Mouse (Mus musculus): Measurements from ENCODE around the gene Dscam. TPM values are rescaled to one million over a fixed set of nuclear protein-coding genes. Genes with fewer than 3 reads are reported as not detected.

Gene Dscam
- polyA plus RNA-seq, 1 experiment: under 0.01 TPM

DNA sequence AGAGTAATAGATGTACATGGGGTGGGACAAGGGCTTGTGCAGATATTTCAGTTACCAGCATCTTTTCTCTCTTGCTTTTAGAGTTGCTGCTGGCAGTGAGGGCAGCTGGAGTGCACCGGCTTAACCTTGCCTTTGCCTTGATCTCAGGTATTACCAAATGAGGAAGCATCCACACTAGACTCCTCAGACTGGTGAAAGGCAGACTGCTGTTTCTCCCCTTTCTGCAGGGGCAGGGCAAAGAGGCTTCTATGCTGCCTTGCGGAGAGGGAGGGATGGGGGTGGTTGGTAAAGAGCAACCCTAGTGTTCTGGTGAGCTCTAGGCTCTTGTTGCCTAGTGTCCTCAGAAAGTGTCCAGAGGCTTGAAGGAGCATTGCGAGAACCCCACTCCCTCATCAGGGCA is 412.2 kb downstream of the Dscam start:
- Histone ChIP-seq H3K36me3 (ENCODE audit: control insufficient read depth, insufficient read depth) (no peaks in the 10 kb centered on the region), H3K4me3 (no peak overlapping the region), H3ac (ENCODE audit: control insufficient read depth, insufficient read length) (no peak overlapping the region), H3K79me2 (ENCODE audit: control insufficient read depth, insufficient read depth) (no peaks in the 10 kb centered on the region), H3K27me3 (ENCODE audit: control insufficient read depth, insufficient read depth, insufficient read length) (no peaks in the 10 kb centered on the region), H3K4me2 (ENCODE audit: low read depth) (no peak overlapping the region)
- TF ChIP-seq POLR2AphosphoS2 (IDR thresholded peaks at IDR 0.05; ENCODE audit: insufficient read length, low read depth): no peak
- no peak for TF ChIP-seq CEBPB (IDR thresholded peaks at IDR 0.05; ENCODE audit: insufficient read depth, poor library complexity, severe bottlenecking)
- TF ChIP-seq TCF3 (IDR thresholded peaks at IDR 0.05; ENCODE audit: insufficient read length, low read depth): no peak
- no peak for TF ChIP-seq MYOG (IDR thresholded peaks at IDR 0.05; ENCODE audit: control insufficient read depth in 1 of 3, insufficient read depth in 1 of 3, insufficient read length in 2 of 3, low read depth in 2 of 3)
- no peak for TF ChIP-seq TCF12 (IDR thresholded peaks at IDR 0.05; ENCODE audit: insufficient read depth, poor library complexity, severe bottlenecking)
- TF ChIP-seq MAX (IDR thresholded peaks at IDR 0.05; ENCODE audit: low read depth): no peak
- TF ChIP-seq USF1 (IDR thresholded peaks at IDR 0.05; ENCODE audit: low read depth): no peak

DNA sequence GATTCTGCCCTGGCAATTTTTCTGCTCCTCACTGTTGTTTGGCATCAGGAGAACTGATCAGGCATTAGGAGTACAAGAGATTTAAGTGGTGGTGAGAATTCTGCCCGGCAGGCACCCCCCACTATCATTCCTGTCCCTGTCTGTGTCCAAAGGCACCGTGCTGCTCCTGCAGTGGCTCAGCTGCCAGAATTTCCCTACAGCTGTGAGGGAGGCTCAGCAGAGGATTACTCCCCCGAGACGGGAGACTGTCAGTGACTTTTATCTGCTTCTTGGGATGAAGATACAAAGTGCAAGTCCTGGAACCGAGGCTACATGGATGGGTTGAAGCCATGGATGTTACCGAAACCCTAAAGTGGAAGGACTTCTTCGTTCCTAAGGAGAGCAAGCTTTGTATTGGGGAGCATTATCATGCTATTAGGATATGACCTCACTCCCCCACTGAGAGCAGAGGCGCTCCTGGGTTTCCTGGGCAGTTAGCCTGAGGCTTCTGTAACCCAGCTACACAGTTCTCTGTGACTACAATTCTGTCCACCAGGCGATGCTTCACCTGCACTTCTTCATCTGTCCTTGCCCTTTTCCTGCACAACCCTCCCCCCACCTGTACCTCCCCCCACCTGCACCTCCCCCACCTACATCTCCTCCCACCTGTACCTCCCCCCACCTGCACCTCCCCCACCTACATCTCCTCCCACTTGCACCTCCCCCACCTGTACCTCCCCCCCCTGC is 412.8 kb downstream of the Dscam start:
- TF ChIP-seq REST (IDR thresholded peaks at IDR 0.05; ENCODE audit: insufficient read depth, insufficient read length) (no peak), MYOG (IDR thresholded peaks at IDR 0.05; ENCODE audit: control insufficient read depth in 1 of 3, insufficient read depth in 1 of 3, insufficient read length in 2 of 3, low read depth in 2 of 3) (no peak), POLR2A (IDR thresholded peaks at IDR 0.05; ENCODE audit: insufficient read length, low read depth) (no peak), POLR2AphosphoS2 (IDR thresholded peaks at IDR 0.05; ENCODE audit: insufficient read length, low read depth) (no peak), E2F4 (IDR thresholded peaks at IDR 0.05; ENCODE audit: insufficient read depth) (no peak), SRF (IDR thresholded peaks at IDR 0.05; ENCODE audit: control insufficient read depth, insufficient read length, low read depth) (no peak), USF1 (IDR thresholded peaks at IDR 0.05; ENCODE audit: low read depth) (no peak), TCF3 (IDR thresholded peaks at IDR 0.05; ENCODE audit: insufficient read length, low read depth) (no peak)
- no peaks in the 10 kb centered on the region for H3K36me3 ChIP-seq (ENCODE audit: control insufficient read depth, insufficient read depth)
- no peak overlapping the region for H3ac ChIP-seq (ENCODE audit: control insufficient read depth, insufficient read length)
- no peak overlapping the region for H3K4me3 ChIP-seq
- H3K27me3 ChIP-seq (ENCODE audit: control insufficient read depth, insufficient read depth, insufficient read length): no peaks in the 10 kb centered on the region
- H3K79me2 ChIP-seq (ENCODE audit: control insufficient read depth, insufficient read depth): no peaks in the 10 kb centered on the region
- no peak overlapping the region for H3K4me2 ChIP-seq (ENCODE audit: low read depth)

DNA sequence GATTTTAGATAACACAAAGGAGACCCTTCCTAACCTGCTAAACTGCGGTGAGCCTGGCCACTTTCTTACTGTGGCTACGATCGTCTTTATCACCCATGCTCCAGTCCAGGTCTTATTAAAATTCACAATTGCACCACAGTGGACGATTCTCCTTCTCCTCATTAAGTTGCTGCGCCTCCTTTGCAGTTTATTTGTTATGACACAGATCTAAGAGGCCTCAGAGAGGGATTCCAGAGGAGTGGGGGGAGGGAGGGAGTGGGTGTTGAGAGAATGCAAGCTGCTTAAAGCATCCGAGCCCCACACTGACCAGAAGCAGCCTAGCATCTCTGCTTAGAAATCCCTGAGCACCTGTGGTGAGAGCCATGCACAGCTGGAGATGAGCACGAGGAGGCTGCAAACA is 413.6 kb downstream of the Dscam start:
- Histone ChIP-seq H3K4me2 (ENCODE audit: low read depth) (no peak overlapping the region), H3ac (ENCODE audit: control insufficient read depth, insufficient read length) (no peak overlapping the region), H3K27me3 (ENCODE audit: control insufficient read depth, insufficient read depth, insufficient read length) (no peaks in the 10 kb centered on the region), H3K4me3 (no peak overlapping the region), H3K79me2 (ENCODE audit: control insufficient read depth, insufficient read depth) (no peaks in the 10 kb centered on the region), H3K36me3 (ENCODE audit: control insufficient read depth, insufficient read depth) (no peaks in the 10 kb centered on the region)
- no peak for TF ChIP-seq REST (IDR thresholded peaks at IDR 0.05; ENCODE audit: insufficient read depth, insufficient read length)
- TF ChIP-seq TCF12 (IDR thresholded peaks at IDR 0.05; ENCODE audit: insufficient read depth, poor library complexity, severe bottlenecking): no peak
- no peak for TF ChIP-seq MYOD1 (IDR thresholded peaks at IDR 0.05; ENCODE audit: control insufficient read depth in 1 of 3, insufficient read length in 2 of 3, low read depth in 2 of 3)
- TF ChIP-seq E2F4 (IDR thresholded peaks at IDR 0.05; ENCODE audit: insufficient read depth): no peak

DNA sequence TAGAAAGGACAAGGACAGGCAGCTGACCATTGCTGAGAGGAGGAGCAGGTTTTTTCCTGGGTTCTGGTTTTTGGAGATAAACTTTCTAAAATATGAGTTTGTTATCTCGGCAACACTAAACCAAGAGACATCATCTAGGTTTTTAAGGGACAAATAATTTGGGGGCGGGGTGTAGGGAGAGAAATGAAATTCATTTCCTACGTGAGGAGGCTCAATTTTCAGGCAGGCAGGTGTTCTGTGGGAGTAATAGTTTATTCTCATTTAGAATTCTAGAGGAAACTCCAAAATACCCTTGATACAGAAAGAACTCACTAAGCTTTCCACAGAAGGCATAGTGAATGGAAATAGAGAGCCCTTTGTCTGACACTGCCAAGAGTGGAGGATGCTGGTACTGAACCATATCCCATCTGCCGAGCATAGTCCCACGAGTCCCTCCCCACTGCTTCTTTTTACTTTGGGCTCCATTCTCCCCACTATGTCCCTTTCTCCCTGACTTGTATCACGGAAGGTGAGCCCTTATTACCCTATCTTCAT is 415.5 kb downstream of the Dscam start:
- Histone ChIP-seq H3ac (ENCODE audit: control insufficient read depth, insufficient read length) (no peak overlapping the region), H3K79me2 (ENCODE audit: control insufficient read depth, insufficient read depth) (no peaks in the 10 kb centered on the region), H3K36me3 (ENCODE audit: control insufficient read depth, insufficient read depth) (no peaks in the 10 kb centered on the region), H3K27me3 (ENCODE audit: control insufficient read depth, insufficient read depth, insufficient read length) (no peaks in the 10 kb centered on the region), H3K4me3 (no peak overlapping the region), H3K4me2 (ENCODE audit: low read depth) (no peak overlapping the region)
- TF ChIP-seq MAX (IDR thresholded peaks at IDR 0.05; ENCODE audit: low read depth) (no peak), MYOG (IDR thresholded peaks at IDR 0.05; ENCODE audit: control insufficient read depth in 1 of 3, insufficient read depth in 1 of 3, insufficient read length in 2 of 3, low read depth in 2 of 3) (no peak)

DNA sequence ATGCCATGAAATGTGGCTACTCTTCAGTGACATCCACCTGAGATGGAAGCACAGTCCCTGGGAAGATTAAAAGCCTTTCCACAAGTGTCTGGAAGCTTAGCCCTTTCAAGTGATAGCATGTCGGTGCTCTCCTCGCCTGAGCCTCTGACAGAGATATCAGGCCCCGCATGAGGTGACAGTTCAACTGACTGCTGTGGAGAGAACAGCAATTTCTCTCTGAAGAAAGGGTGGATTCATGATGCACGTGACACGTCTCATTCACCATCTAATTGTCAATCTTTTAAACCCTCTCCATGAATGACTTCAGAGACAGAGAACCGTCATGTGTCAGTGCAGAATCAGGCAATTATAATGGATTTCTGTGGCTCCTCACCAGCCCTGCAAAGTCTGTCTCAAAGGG is 416.2 kb downstream of the Dscam start:
- Histone ChIP-seq H3K36me3 (ENCODE audit: control insufficient read depth, insufficient read depth) (no peaks in the 10 kb centered on the region), H3K4me2 (ENCODE audit: low read depth) (no peak overlapping the region), H3ac (ENCODE audit: control insufficient read depth, insufficient read length) (no peak overlapping the region), H3K79me2 (ENCODE audit: control insufficient read depth, insufficient read depth) (no peaks in the 10 kb centered on the region), H3K27me3 (ENCODE audit: control insufficient read depth, insufficient read depth, insufficient read length) (no peaks in the 10 kb centered on the region), H3K4me3 (no peak overlapping the region)
- TF ChIP-seq TCF3 (IDR thresholded peaks at IDR 0.05; ENCODE audit: insufficient read length, low read depth) (no peak), MAX (IDR thresholded peaks at IDR 0.05; ENCODE audit: low read depth) (no peak), POLR2AphosphoS2 (IDR thresholded peaks at IDR 0.05; ENCODE audit: insufficient read length, low read depth) (no peak), CEBPB (IDR thresholded peaks at IDR 0.05; ENCODE audit: insufficient read depth, poor library complexity, severe bottlenecking) (no peak), E2F4 (IDR thresholded peaks at IDR 0.05; ENCODE audit: insufficient read depth) (no peak), SRF (IDR thresholded peaks at IDR 0.05; ENCODE audit: control insufficient read depth, insufficient read length, low read depth) (no peak), MYOD1 (IDR thresholded peaks at IDR 0.05; ENCODE audit: control insufficient read depth in 1 of 3, insufficient read length in 2 of 3, low read depth in 2 of 3) (no peak), POLR2A (IDR thresholded peaks at IDR 0.05; ENCODE audit: insufficient read length, low read depth) (no peak), REST (IDR thresholded peaks at IDR 0.05; ENCODE audit: insufficient read depth, insufficient read length) (no peak), USF1 (IDR thresholded peaks at IDR 0.05; ENCODE audit: low read depth) (no peak), TCF12 (IDR thresholded peaks at IDR 0.05; ENCODE audit: insufficient read depth, poor library complexity, severe bottlenecking) (no peak), MYOG (IDR thresholded peaks at IDR 0.05; ENCODE audit: control insufficient read depth in 1 of 3, insufficient read depth in 1 of 3, insufficient read length in 2 of 3, low read depth in 2 of 3) (no peak)

All from myocyte (in vitro differentiated cells).